Mouse (Mus musculus): ENCODE measurements around the gene Prlh.

Prlh gene

GRCm38 (mm10) chr1:90952808-90953207, at the start of gene Prlh:
Gene Prlh, plus strand, starts transcription at chr1:90953108.
- DNase-seq (ENCODE audit: low read depth, low spot score), result no peak

- DNase-seq (ENCODE audit: low read depth, low spot score), result no peak
Observed at GRCm38 (mm10) chr1:90903211-90903945, 49.5 kb upstream of the Prlh start.

- no peak for DNase-seq (ENCODE audit: low read depth, low spot score)
Observed at GRCm38 (mm10) chr1:90903971-90904458, 48.9 kb upstream of the Prlh start.

- no peak for DNase-seq (ENCODE audit: low read depth, low spot score)
Observed at GRCm38 (mm10) chr1:90904729-90905404, 48.0 kb upstream of the Prlh start.

- DNase-seq (ENCODE audit: low read depth, low spot score), result peak; percentile 50
Observed at GRCm38 (mm10) chr1:90906357-90906756, 46.6 kb upstream of the Prlh start.

- no peak for DNase-seq (ENCODE audit: low read depth, low spot score)
Observed at GRCm38 (mm10) chr1:90909161-90909560, 43.7 kb upstream of the Prlh start.

- DNase-seq (ENCODE audit: low read depth, low spot score), result no peak
Observed at GRCm38 (mm10) chr1:90909631-90910152, 43.2 kb upstream of the Prlh start.

- DNase-seq (ENCODE audit: low read depth, low spot score), result no peak
Observed at GRCm38 (mm10) chr1:90913231-90913630, 39.7 kb upstream of the Prlh start.

- no peak for DNase-seq (ENCODE audit: low read depth, low spot score)
Observed at GRCm38 (mm10) chr1:90914948-90915569, 37.8 kb upstream of the Prlh start, which contains the start of gene Mlph. Gene Mlph, plus strand, starts transcription at chr1:90915085.

GRCm38 (mm10) chr1:90917509-90917908, 35.4 kb upstream of the Prlh start:
- DNase-seq (ENCODE audit: low read depth, low spot score), result no peak

- DNase-seq (ENCODE audit: low read depth, low spot score), result no peak
Observed at GRCm38 (mm10) chr1:90921687-90922086, 31.2 kb upstream of the Prlh start.

GRCm38 (mm10) chr1:90926030-90926429, 26.9 kb upstream of the Prlh start:
- no peak for DNase-seq (ENCODE audit: low read depth, low spot score)

- DNase-seq (ENCODE audit: low read depth, low spot score), result no peak
Observed at GRCm38 (mm10) chr1:90927308-90927707, 25.6 kb upstream of the Prlh start.

GRCm38 (mm10) chr1:90927929-90928574, 24.9 kb upstream of the Prlh start:
- DNase-seq (ENCODE audit: low read depth, low spot score), result peak; percentile 26

- DNase-seq (ENCODE audit: low read depth, low spot score), result peak; percentile 92
Observed at GRCm38 (mm10) chr1:90928575-90928934, 24.4 kb upstream of the Prlh start.

GRCm38 (mm10) chr1:90933001-90933400, 19.9 kb upstream of the Prlh start:
- no peak for DNase-seq (ENCODE audit: low read depth, low spot score)

GRCm38 (mm10) chr1:90936990-90937389, 15.9 kb upstream of the Prlh start:
- DNase-seq (ENCODE audit: low read depth, low spot score), result no peak

GRCm38 (mm10) chr1:90939980-90940379, 12.9 kb upstream of the Prlh start:
- no peak for DNase-seq (ENCODE audit: low read depth, low spot score)

- DNase-seq (ENCODE audit: low read depth, low spot score), result no peak
Observed at GRCm38 (mm10) chr1:90945171-90945570, 7.7 kb upstream of the Prlh start.

- DNase-seq (ENCODE audit: low read depth, low spot score), result no peak
Observed at GRCm38 (mm10) chr1:90947252-90947651, 5.7 kb upstream of the Prlh start.

GRCm38 (mm10) chr1:90949309-90949708, 3.6 kb upstream of the Prlh start:
- DNase-seq (ENCODE audit: low read depth, low spot score), result no peak

- DNase-seq (ENCODE audit: low read depth, low spot score), result no peak
Observed at GRCm38 (mm10) chr1:90951670-90952069, 1.2 kb upstream of the Prlh start.

Data from mesoderm, embryonic 11.5 days (tissue).